Mouse (Mus musculus): ENCODE measurements around the gene Vps4a.
"Not testable (repeated sequence)": the region's sequence is repeated elsewhere in the genome, so short reads cannot be mapped to it uniquely, and the experiment has no call there.

Gene Vps4a

DNA sequence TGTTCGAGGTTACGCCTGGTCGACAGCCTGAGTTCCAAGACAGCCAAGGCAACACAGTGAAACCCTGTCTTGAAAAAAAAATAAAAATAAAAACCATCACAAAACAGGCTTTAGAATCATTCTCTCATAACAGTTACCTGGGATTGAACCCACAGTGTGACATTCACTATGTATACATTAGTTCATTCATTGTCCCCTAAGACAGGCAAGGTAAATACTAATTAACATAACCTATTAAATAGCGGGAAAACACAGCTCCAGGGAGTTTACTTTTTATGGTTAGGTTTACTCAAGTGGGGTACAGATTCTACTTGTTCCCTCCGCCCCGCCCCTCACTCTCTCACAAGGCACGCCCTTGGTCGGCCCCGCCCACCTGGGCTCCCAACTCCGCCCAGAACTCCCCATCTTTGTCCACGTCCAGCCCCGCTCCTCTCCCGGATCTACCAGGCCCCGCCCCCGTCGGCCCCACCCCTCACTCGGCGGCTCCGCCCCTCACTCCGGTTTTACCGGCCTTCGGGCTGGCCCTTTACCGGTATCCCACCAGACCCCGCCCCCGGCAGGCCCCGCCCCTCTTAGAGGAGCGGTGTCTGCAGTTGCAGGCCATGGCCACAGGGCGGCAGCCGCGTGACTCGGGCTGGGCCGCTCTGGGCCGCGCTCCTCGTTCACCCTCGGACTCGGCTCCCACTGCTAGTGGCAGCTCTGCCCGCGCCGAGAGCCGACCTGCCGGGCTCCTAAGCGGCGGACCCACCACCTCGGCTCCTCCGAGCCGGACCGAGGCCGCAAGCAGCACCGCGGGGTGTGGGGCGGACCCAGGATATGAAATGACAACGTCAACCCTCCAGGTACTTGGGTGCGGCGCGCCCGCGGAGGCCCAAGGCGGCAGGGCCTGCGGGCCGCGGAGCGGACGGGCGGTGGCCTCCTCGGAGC lies at the start of gene Vps4a:
Gene Vps4a (plus strand): TSS at position 573 of the 927 bp plus-strand sequence.
- peak; percentile 85 for DNase-seq (ENCODE audit: low read depth)

- no peak for DNase-seq (ENCODE audit: low read depth)
Observed at GRCm38 (mm10) chr8:106985404-106985821, 45.6 kb upstream of the Vps4a start.

DNA sequence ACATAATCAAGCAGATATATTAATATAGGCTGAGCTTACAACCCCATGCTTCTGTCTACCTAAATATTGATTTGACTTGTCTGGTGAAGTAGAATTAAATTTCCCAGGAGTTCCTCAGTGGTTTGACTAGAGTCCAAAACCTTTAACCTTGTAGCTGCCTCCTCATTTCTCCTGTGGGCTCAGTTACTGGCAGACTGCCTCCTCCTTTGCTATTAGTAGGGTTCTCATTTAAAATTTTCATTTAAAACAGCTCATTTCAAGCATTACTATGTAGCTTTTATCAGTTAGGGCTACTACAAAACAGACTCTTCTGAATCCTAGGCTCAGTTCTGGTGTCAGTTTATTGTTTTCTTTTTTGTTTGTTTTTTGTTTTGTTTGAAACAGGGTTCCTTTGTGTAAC lies 45.1 kb upstream of the Vps4a start:
- DNase-seq (ENCODE audit: low read depth): no peak

DNA sequence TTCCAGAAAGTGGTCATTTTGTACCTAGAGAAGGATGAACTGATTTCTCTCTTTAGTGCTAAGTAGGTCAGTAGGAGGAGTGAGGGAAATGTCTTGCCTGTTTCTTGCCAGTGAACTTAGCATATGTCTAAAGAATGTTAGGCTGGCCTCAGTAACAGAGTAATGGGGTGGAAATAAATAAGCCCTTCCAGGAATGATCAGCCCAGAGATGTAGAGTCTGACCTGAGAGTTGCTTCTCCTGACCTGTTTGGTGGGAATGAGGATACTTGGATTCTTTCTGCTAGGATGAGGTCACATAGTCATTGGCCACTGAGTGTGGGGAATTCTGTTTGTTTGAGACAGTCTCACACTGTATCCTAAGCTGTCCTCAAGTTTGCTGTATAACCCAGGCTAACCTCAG lies 43.5 kb upstream of the Vps4a start:
- DNase-seq (ENCODE audit: low read depth): no peak

DNA sequence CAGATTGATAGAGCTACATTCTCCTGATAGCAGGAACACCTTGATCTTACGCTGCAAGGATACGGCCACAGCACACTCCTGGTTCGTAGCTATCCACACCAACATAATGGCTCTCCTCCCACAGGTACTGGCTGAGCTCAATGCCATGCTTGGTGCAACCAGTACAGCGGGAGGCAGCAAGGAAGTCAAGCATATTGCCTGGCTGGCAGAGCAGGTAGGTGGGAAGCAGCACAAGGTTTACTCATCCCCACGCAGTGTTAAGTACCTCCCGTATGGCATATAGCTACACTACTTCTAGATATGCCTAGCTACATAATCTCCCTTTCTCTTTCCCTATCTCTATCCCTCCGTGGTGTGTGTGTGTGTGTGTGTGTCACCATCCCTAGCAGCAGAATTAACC lies 39.6 kb upstream of the Vps4a start:
- DNase-seq (ENCODE audit: low read depth): no peak

- not testable (repeated sequence) for DNase-seq (ENCODE audit: low read depth)
Observed at GRCm38 (mm10) chr8:106996339-106996738, 34.7 kb upstream of the Vps4a start.

GRCm38 (mm10) chr8:106997416-106997815 lies 33.6 kb upstream of the Vps4a start:
- DNase-seq (ENCODE audit: low read depth): no peak

- no peak for DNase-seq (ENCODE audit: low read depth)
Observed at GRCm38 (mm10) chr8:106999068-106999467, 32.0 kb upstream of the Vps4a start.

- DNase-seq (ENCODE audit: low read depth): peak; percentile 78
Observed at GRCm38 (mm10) chr8:107002532-107002931, 28.5 kb upstream of the Vps4a start.

DNA sequence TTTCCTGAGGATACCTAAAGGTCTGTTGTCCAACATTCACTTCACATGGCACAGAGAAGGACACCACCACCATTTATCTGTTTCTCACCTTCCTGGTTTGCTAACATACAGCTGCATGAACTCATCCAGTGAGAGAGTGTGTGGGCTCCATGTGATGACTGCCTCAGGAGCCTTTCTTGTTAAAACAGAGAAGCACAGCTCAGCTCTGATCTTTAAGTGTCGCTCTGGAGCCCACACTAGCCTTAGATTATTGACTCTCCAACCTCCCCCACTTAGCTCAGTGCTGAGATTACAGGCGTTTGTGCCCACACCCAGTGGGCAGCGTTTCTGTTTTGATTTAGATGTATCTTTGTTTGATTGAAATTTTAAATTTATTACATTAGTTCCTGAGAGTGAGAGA lies 23.2 kb upstream of the Vps4a start:
- DNase-seq (ENCODE audit: low read depth): no peak

GRCm38 (mm10) chr8:107012666-107013065 lies 18.4 kb upstream of the Vps4a start:
- no peak for DNase-seq (ENCODE audit: low read depth)

DNA sequence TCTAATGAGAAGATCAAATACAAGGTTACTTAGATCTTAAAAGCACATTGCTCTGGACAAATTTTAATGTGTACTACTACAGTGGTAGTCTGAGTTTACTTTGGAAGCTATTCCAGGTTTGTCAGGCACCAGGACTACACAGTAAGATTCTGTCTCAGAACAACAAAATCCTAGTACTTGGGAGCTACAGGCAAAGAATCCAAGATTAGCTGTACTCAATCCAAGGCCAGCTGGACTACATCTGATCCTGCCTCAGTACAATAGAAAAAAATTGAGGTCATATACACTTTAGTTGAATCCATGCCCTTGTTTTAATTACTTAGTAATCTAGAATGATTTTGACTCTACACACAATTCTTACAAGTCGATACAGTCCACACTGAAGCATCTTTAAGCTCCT lies 16.1 kb upstream of the Vps4a start:
- DNase-seq (ENCODE audit: low read depth): no peak

- DNase-seq (ENCODE audit: low read depth): no peak
Observed at GRCm38 (mm10) chr8:107023479-107023878, 7.5 kb upstream of the Vps4a start.

GRCm38 (mm10) chr8:107029310-107029709 lies 1.7 kb upstream of the Vps4a start:
- DNase-seq (ENCODE audit: low read depth): no peak

GRCm38 (mm10) chr8:107030058-107030457 lies 964 bp upstream of the Vps4a start:
- no peak for DNase-seq (ENCODE audit: low read depth)

GRCm38 (mm10) chr8:107031577-107032090 lies 612 bp downstream of the Vps4a start:
- DNase-seq (ENCODE audit: low read depth): no peak

DNA sequence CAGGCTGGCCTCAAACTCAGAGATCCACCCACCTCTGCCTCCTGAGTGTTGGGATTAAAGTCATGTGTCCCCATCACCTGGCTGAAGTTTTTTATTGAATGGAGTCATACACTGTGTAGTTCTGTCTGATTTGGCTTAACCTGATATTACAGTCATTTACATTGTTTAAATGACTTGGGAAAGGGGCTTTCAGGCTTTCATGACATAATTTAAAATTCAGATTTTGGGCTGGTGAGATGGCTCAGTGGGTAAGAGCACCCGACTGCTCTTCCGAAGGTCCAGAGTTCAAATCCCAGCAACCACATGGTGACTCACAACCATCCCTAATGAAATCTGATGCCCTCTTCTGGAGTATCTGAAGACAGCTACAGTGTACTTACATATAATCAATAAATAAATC lies 2.6 kb downstream of the Vps4a start:
- not testable (repeated sequence) for DNase-seq (ENCODE audit: low read depth)

DNA sequence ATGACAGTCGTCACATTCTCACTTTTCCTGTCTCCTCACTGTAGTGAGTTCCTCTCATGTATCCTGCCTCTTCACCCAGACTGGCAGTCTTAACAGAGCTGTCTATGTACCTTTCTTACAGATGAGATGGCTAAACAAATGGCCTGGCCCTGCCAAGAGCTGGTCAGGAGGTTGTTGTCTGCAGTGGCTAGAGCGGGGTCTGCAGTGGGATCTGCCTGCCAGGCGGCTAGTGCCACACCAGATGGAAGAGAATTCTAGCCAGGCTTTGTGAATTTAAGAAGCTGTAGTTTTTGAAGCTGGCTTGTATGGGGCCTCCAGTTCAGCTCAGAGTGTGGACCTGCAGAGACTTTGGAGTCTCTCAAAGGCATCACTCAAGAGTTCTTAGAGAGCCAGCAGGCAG lies 4.6 kb downstream of the Vps4a start:
- DNase-seq (ENCODE audit: low read depth): no peak

DNA sequence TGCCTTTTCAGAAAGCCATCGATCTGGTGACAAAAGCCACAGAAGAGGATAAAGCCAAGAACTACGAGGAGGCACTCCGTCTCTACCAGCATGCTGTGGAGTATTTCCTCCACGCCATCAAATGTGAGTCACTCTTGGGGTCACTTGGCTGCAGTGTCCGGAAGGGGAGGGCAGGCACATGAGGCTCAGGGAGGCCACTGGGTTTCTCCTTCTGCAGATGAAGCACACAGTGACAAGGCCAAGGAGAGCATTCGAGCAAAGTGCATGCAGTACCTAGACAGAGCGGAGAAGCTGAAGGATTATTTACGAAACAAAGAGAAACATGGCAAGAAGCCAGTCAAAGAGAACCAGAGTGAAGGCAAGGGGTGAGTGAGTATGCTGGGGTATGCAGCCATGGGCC lies 5.6 kb downstream of the Vps4a start:
- no peak for DNase-seq (ENCODE audit: low read depth)

GRCm38 (mm10) chr8:107040632-107041031 lies 9.6 kb downstream of the Vps4a start:
- DNase-seq (ENCODE audit: low read depth): no peak

- DNase-seq (ENCODE audit: low read depth): no peak
Observed at GRCm38 (mm10) chr8:107045478-107045877, 14.5 kb downstream of the Vps4a start.

GRCm38 (mm10) chr8:107046976-107047375 lies 16.0 kb downstream of the Vps4a start:
- DNase-seq (ENCODE audit: low read depth): no peak

- DNase-seq (ENCODE audit: low read depth): peak; percentile 64
Observed at GRCm38 (mm10) chr8:107048061-107048941, 17.3 kb downstream of the Vps4a start, which contains the start of gene Pdf. Pdf (minus strand) TSS chr8:107048614.
